Mouse (Mus musculus): ENCODE data around the gene Ptprm.
A peak's percentile ranks its signal among the peaks of the same experiment; 100 is the strongest.

Ptprm gene

GRCm38 (mm10) chr17:66761326-66762296 is 592.6 kb downstream of the Ptprm start:
- DNase-seq = no peak

- DNase-seq = no peak
These were observed 597.2 kb downstream of the Ptprm start for GRCm38 (mm10) chr17:66757025-66757511.

GRCm38 (mm10) chr17:66756500-66756899 is 597.8 kb downstream of the Ptprm start:
- DNase-seq = no peak

- DNase-seq = peak; percentile 36
These were observed 599.0 kb downstream of the Ptprm start for GRCm38 (mm10) chr17:66755191-66755654.

GRCm38 (mm10) chr17:66754208-66754865 is 599.9 kb downstream of the Ptprm start:
- DNase-seq = no peak

- DNase-seq = no peak
These were observed 602.5 kb downstream of the Ptprm start for GRCm38 (mm10) chr17:66751746-66752145.

GRCm38 (mm10) chr17:66750481-66751206 is 603.6 kb downstream of the Ptprm start:
- no peak for DNase-seq

- DNase-seq = no peak
These were observed 604.3 kb downstream of the Ptprm start for GRCm38 (mm10) chr17:66749976-66750375.

- no peak for DNase-seq
These were observed 607.8 kb downstream of the Ptprm start for GRCm38 (mm10) chr17:66746506-66746905.

- DNase-seq = no peak
These were observed 610.9 kb downstream of the Ptprm start for GRCm38 (mm10) chr17:66743321-66743720.

GRCm38 (mm10) chr17:66738779-66739345 is 615.4 kb downstream of the Ptprm start:
- no peak for DNase-seq

GRCm38 (mm10) chr17:66738331-66738730 is 615.9 kb downstream of the Ptprm start:
- DNase-seq = no peak

- DNase-seq = no peak
These were observed 617.8 kb downstream of the Ptprm start for GRCm38 (mm10) chr17:66736450-66736849.

GRCm38 (mm10) chr17:66733541-66733940 is 620.7 kb downstream of the Ptprm start:
- DNase-seq = no peak

- DNase-seq = no peak
These were observed 624.3 kb downstream of the Ptprm start for GRCm38 (mm10) chr17:66729979-66730378.

GRCm38 (mm10) chr17:66720992-66721351 is 633.3 kb downstream of the Ptprm start:
- no peak for DNase-seq

GRCm38 (mm10) chr17:66720200-66720991 is 633.9 kb downstream of the Ptprm start:
- DNase-seq = no peak

GRCm38 (mm10) chr17:66712456-66713205 is 641.6 kb downstream of the Ptprm start:
- DNase-seq = no peak

- no peak for DNase-seq
These were observed 642.8 kb downstream of the Ptprm start for GRCm38 (mm10) chr17:66711221-66712016.

GRCm38 (mm10) chr17:66710568-66710967 is 643.7 kb downstream of the Ptprm start:
- no peak for DNase-seq
